Mouse (Mus musculus) neural tube, embryonic 13.5 days (tissue): ENCODE results near the gene Mrpl45. TPM values are rescaled to one million over a fixed set of nuclear protein-coding genes. Genes with fewer than 3 reads are reported as not detected.
"Not testable (repeated sequence)": the region's sequence is repeated elsewhere in the genome, so short reads cannot be mapped to it uniquely, and the experiment has no call there.

Source experiments
- ATAC-seq: fragments of 200-750 bp; cut with Nextera tagmentation; 2 replicates; pipeline ENCODE4 v1.8.0; 2017; ENCODE audit warnings: low read depth, mild to moderate bottlenecking, moderate TSS enrichment, moderate library complexity
- H3K27ac ChIP-seq: fragments of 300-500 bp; sonication (generic); replicated peaks from 2 replicates; pipeline ENCODE4 v1.5.1; 2015; ENCODE audit warnings: moderate library complexity, mild to moderate bottlenecking, inconsistent platforms
- H3K27me3 ChIP-seq: fragments of 300-500 bp; sonication (generic); 2 replicates; pipeline ENCODE4 v1.6.1; 2015; ENCODE audit warnings: mild to moderate bottlenecking, inconsistent platforms
- H3K36me3 ChIP-seq: fragments of 300-500 bp; sonication (generic); 2 replicates; pipeline ENCODE4 v1.6.1; 2015; ENCODE audit warnings: mild to moderate bottlenecking, inconsistent platforms
- H3K4me1 ChIP-seq: fragments of 300-500 bp; sonication (generic); replicated peaks from 2 replicates; pipeline ENCODE4 v1.6.1; 2015; ENCODE audit warnings: inconsistent platforms
- H3K4me2 ChIP-seq: fragments of 300-500 bp; sonication (generic); 2 replicates; pipeline ENCODE4 v1.6.1; 2015; ENCODE audit warnings: inconsistent platforms, mild to moderate bottlenecking, moderate library complexity
- H3K4me3 ChIP-seq: fragments of 300-500 bp; sonication (generic); 2 replicates; pipeline ENCODE4 v1.5.1; 2015; ENCODE audit warnings: mild to moderate bottlenecking, inconsistent platforms
- H3K9ac ChIP-seq: fragments of 300-500 bp; sonication (generic); 2 replicates; pipeline ENCODE4 v1.6.1; 2015; ENCODE audit warnings: moderate library complexity, mild to moderate bottlenecking, inconsistent platforms
- H3K9me3 ChIP-seq: fragments of 300-500 bp; sonication (generic); 2 replicates; pipeline ENCODE4 v1.6.1; 2016; ENCODE audit warnings: inconsistent platforms
- WGBS: fragments of 180-500 bp; shearing (Covaris S2); methylation state at CpG from one replicate; pipeline ENCODE4 v1.1.7; 2015; 5-methylcytosine and 5-hydroxymethylcytosine counted together
- polyA plus RNA-seq: library from polyadenylated mRNA; unstranded; fragments of >200 nt; fragmentation: Nextera tagmentation; extraction: Ambion mirVana; gene quantifications from 2 replicates; pipeline ENCODE4 v1.2.1, GENCODE M21; 2015

The Mrpl45 gene
- polyA plus RNA-seq, 1 experiment from 2014 or later: 43.8 TPM

GRCm38 (mm10) chr11:97355247-97355646, 39.7 kb downstream of the Mrpl45 start:
- Histone ChIP-seq H3K27me3 (no peaks in the 10 kb centered on the region), H3K4me2 (no peak overlapping the region), H3K4me1 (peaks cover 28% of the 10 kb centered on the region), H3K4me3 (no peak overlapping the region), H3K9me3 (no peaks in the 10 kb centered on the region), H3K27ac (no peak overlapping the region), H3K9ac (no peak overlapping the region), H3K36me3 (no peaks in the 10 kb centered on the region)
- 90% methylated on average over 7 of the region's 7 CpGs for WGBS
- ATAC-seq: no peak

GRCm38 (mm10) chr11:97357663-97358062, 42.1 kb downstream of the Mrpl45 start:
- H3K9ac ChIP-seq, H3K4me2 ChIP-seq, H3K36me3 ChIP-seq, ATAC-seq, H3K27ac ChIP-seq, H3K9me3 ChIP-seq, H3K4me3 ChIP-seq, H3K4me1 ChIP-seq, H3K27me3 ChIP-seq: not testable (repeated sequence)
- WGBS: 12% methylated on average over 4 of the region's 6 CpGs

GRCm38 (mm10) chr11:97361948-97362648, 46.6 kb downstream of the Mrpl45 start, which contains the start of gene Socs7:
Gene Socs7, plus strand, starts transcription at chr11:97362551.
- WGBS: 1% methylated on average over 20 of the region's 81 CpGs

GRCm38 (mm10) chr11:97362649-97362942, 47.1 kb downstream of the Mrpl45 start:
- peak; percentile 70 for ATAC-seq
- Histone ChIP-seq H3K4me3 (peak overlapping the region; percentile 99), H3K4me2 (peak overlapping the region; percentile 92), H3K4me1 (peaks cover 47% of the 10 kb centered on the region), H3K9ac (peak overlapping the region; percentile 99), H3K9me3 (no peaks in the 10 kb centered on the region), H3K27ac (peak overlapping the region; percentile 92), H3K27me3 (no peaks in the 10 kb centered on the region), H3K36me3 (no peaks in the 10 kb centered on the region; the same call in 1 of the 2 replicates)
- WGBS: under 1% methylated on average over 37 of the region's 39 CpGs

More at GRCm38 (mm10) chr11:97361948-97362648, 46.6 kb downstream of the Mrpl45 start, which contains the start of gene Socs7:
- H3K27me3 ChIP-seq: no peaks in the 10 kb centered on the region
- peak; percentile 97 for ATAC-seq
- H3K9ac ChIP-seq: peak within 1 kb of the TSS; percentile 99
- H3K27ac ChIP-seq: peak within 1 kb of the TSS; percentile 92
- no peaks in the 10 kb centered on the region for H3K9me3 ChIP-seq
- no peaks in the 10 kb centered on the region; the same call in 1 of the 2 replicates for H3K36me3 ChIP-seq
- H3K4me1 ChIP-seq: peaks cover 44% of the 10 kb centered on the region
- peak within 1 kb of the TSS; percentile 92 for H3K4me2 ChIP-seq
- H3K4me3 ChIP-seq: peak within 1 kb of the TSS; percentile 99

GRCm38 (mm10) chr11:97362943-97363643, 47.6 kb downstream of the Mrpl45 start:
- Histone ChIP-seq H3K4me2 (peak overlapping the region; percentile 92), H3K9ac (peak overlapping the region; percentile 99), H3K27me3 (no peaks in the 10 kb centered on the region), H3K9me3 (no peaks in the 10 kb centered on the region), H3K4me3 (peak overlapping the region; percentile 99), H3K4me1 (peaks cover 51% of the 10 kb centered on the region), H3K27ac (peak overlapping the region; percentile 92), H3K36me3 (no peaks in the 10 kb centered on the region; the same call in 1 of the 2 replicates)
- ATAC-seq: peak; percentile 19
- under 1% methylated on average over 45 of the region's 49 CpGs for WGBS

- no peaks in the 10 kb centered on the region; the same call in 1 of the 2 replicates for H3K36me3 ChIP-seq
- peak overlapping the region; percentile 99 for H3K4me3 ChIP-seq
- no peak for ATAC-seq
- peaks cover 51% of the 10 kb centered on the region for H3K4me1 ChIP-seq
- no peaks in the 10 kb centered on the region for H3K9me3 ChIP-seq
- WGBS: 2% methylated on average over 7 of the region's 7 CpGs
- peak overlapping the region; percentile 92 for H3K4me2 ChIP-seq
- no peaks in the 10 kb centered on the region for H3K27me3 ChIP-seq
- peak overlapping the region; percentile 92; the same call in 1 of the 2 replicates for H3K27ac ChIP-seq
- H3K9ac ChIP-seq: peak overlapping the region; percentile 99
Observed at GRCm38 (mm10) chr11:97363644-97363995, 48.1 kb downstream of the Mrpl45 start.

GRCm38 (mm10) chr11:97365556-97365955, 50.0 kb downstream of the Mrpl45 start:
- Histone ChIP-seq H3K9me3 (no peaks in the 10 kb centered on the region), H3K27me3 (no peaks in the 10 kb centered on the region), H3K27ac (peak overlapping the region; percentile 64), H3K9ac (peak overlapping the region; percentile 99), H3K36me3 (no peaks in the 10 kb centered on the region; the same call in 1 of the 2 replicates), H3K4me3 (peak overlapping the region; percentile 99), H3K4me2 (peak overlapping the region; percentile 92), H3K4me1 (peaks cover 58% of the 10 kb centered on the region)
- no peak for ATAC-seq
- 82% methylated on average over 1 of the region's 1 CpGs for WGBS

GRCm38 (mm10) chr11:97368501-97368900, 53.0 kb downstream of the Mrpl45 start:
- peaks cover 54% of the 10 kb centered on the region for H3K4me1 ChIP-seq
- H3K36me3 ChIP-seq: no peaks in the 10 kb centered on the region; the same call in 1 of the 2 replicates
- no peaks in the 10 kb centered on the region for H3K27me3 ChIP-seq
- no peak overlapping the region for H3K9ac ChIP-seq
- H3K9me3 ChIP-seq: no peaks in the 10 kb centered on the region
- H3K27ac ChIP-seq: no peak overlapping the region
- ATAC-seq: no peak
- no peak overlapping the region for H3K4me3 ChIP-seq
- 86% methylated on average over 5 of the region's 5 CpGs for WGBS
- no peak overlapping the region for H3K4me2 ChIP-seq

GRCm38 (mm10) chr11:97370329-97371091, 55.0 kb downstream of the Mrpl45 start:
- no peak for ATAC-seq
- H3K27ac ChIP-seq: peak overlapping the region; percentile 9
- 64% methylated on average over 7 of the region's 7 CpGs for WGBS

GRCm38 (mm10) chr11:97372159-97372864, 56.8 kb downstream of the Mrpl45 start:
- H3K9me3 ChIP-seq: no peaks in the 10 kb centered on the region
- H3K4me3 ChIP-seq: no peak overlapping the region
- no peak overlapping the region for H3K4me2 ChIP-seq
- H3K36me3 ChIP-seq: peaks cover 29% of the 10 kb centered on the region
- 89% methylated on average over 6 of the region's 6 CpGs for WGBS
- H3K9ac ChIP-seq: no peak overlapping the region
- peaks cover 16% of the 10 kb centered on the region for H3K4me1 ChIP-seq
- H3K27ac ChIP-seq: no peak overlapping the region
- no peaks in the 10 kb centered on the region for H3K27me3 ChIP-seq
- no peak for ATAC-seq

More at GRCm38 (mm10) chr11:97370329-97371091, 55.0 kb downstream of the Mrpl45 start:
- H3K27me3 ChIP-seq: no peaks in the 10 kb centered on the region
- H3K9me3 ChIP-seq: no peaks in the 10 kb centered on the region
- no peak overlapping the region for H3K4me2 ChIP-seq
- H3K4me3 ChIP-seq: no peak overlapping the region
- peaks cover 12% of the 10 kb centered on the region for H3K36me3 ChIP-seq
- peaks cover 34% of the 10 kb centered on the region for H3K4me1 ChIP-seq
- no peak overlapping the region for H3K9ac ChIP-seq

GRCm38 (mm10) chr11:97373402-97373801, 57.9 kb downstream of the Mrpl45 start:
- WGBS: 89% methylated on average over 2 of the region's 2 CpGs
- Histone ChIP-seq H3K4me2 (no peak overlapping the region), H3K9me3 (no peaks in the 10 kb centered on the region), H3K4me1 (peaks cover 11% of the 10 kb centered on the region), H3K27me3 (no peaks in the 10 kb centered on the region), H3K4me3 (no peak overlapping the region), H3K36me3 (peaks cover 40% of the 10 kb centered on the region), H3K27ac (no peak overlapping the region), H3K9ac (no peak overlapping the region)
- ATAC-seq: no peak
